Mouse (Mus musculus) T-helper 2 cell (primary cell): Measurements from ENCODE around the gene Cav2.

ENCODE experiments used
- in situ Hi-C: fragments of 300-600 bp; cut with MboI, MseI; formaldehyde crosslinking; loops from one replicate; pipeline ENCODE4 v1.15.1; 2025; ENCODE audit warnings: high pct_unique_total_duplicates

Cav2 gene

GRCm38 (mm10) chr6:17309260-17309659 lies 28.3 kb downstream of the Cav2 start:
- in situ Hi-C loops = no loop called here

GRCm38 (mm10) chr6:17314241-17314640 lies 33.3 kb downstream of the Cav2 start:
- in situ Hi-C loops = no loop called here

GRCm38 (mm10) chr6:17314659-17315616 lies 34.0 kb downstream of the Cav2 start:
- in situ Hi-C loops = no loop called here

GRCm38 (mm10) chr6:17316294-17317166 lies 35.5 kb downstream of the Cav2 start:
- in situ Hi-C loops = no loop called here

GRCm38 (mm10) chr6:17317167-17317524 lies 36.2 kb downstream of the Cav2 start:
- in situ Hi-C loops = no loop called here

GRCm38 (mm10) chr6:17317944-17318343 lies 37.0 kb downstream of the Cav2 start:
- in situ Hi-C loops = no loop called here

- in situ Hi-C loops = no loop called here
These were observed 41.0 kb downstream of the Cav2 start for GRCm38 (mm10) chr6:17321976-17322375.

GRCm38 (mm10) chr6:17327216-17327615 lies 46.2 kb downstream of the Cav2 start:
- in situ Hi-C loops = no loop called here

GRCm38 (mm10) chr6:17329801-17330200 lies 48.8 kb downstream of the Cav2 start:
- in situ Hi-C loops = loop anchor here (10.0 kb wide), 1 partner anchor 305 kb away; no protein-coding TSS in a partner anchor

- in situ Hi-C loops = loop anchor here (10.0 kb wide), 1 partner anchor 313 kb away; no protein-coding TSS in a partner anchor
These were observed 56.7 kb downstream of the Cav2 start for GRCm38 (mm10) chr6:17337724-17338123.
